Mouse (Mus musculus) gastrocnemius, postnatal 36 days (tissue): ENCODE results near the gene Mindy2. TPM values are rescaled to one million over a fixed set of nuclear protein-coding genes. Genes with fewer than 3 reads are reported as not detected.

Experiments used
- DNase-seq, 2 experiments: peaks; one replicate each; pipeline ENCODE4 v3.0.0; 2022
- intact Hi-C: fragments of 180-260 bp; cut with DNase I; formaldehyde crosslinking; loops from one replicate; pipeline ENCODE4 v1.15.1; 2025
- total RNA-seq, 2 experiments: library from RNA; stranded (reverse); gene quantifications; 2 replicates each; pipeline ENCODE4 v1.2.3; 2021

Gene Mindy2
- total RNA-seq, 2 experiments from 2014 or later: 13.2 to 13.9 TPM

- DNase-seq: no peak
- intact Hi-C loops: no loop called here
Observed at GRCm38 (mm10) chr9:70670381-70670780, 13.4 kb upstream of the Mindy2 start.

- no peak for DNase-seq
- intact Hi-C loops: loop anchor here (5.0 kb wide), 1 partner anchor 403 kb away; no protein-coding TSS in a partner anchor
Observed at GRCm38 (mm10) chr9:70669197-70669596, 12.2 kb upstream of the Mindy2 start.

GRCm38 (mm10) chr9:70668048-70668447, 11.1 kb upstream of the Mindy2 start:
- intact Hi-C loops: loop anchor here (5.0 kb wide), 1 partner anchor 404 kb away; no protein-coding TSS in a partner anchor

GRCm38 (mm10) chr9:70666811-70667210, 9.8 kb upstream of the Mindy2 start:
- intact Hi-C loops: loop anchor here (5.0 kb wide), 1 partner anchor 405 kb away; no protein-coding TSS in a partner anchor
- DNase-seq: no peak

More at GRCm38 (mm10) chr9:70668048-70668447, 11.1 kb upstream of the Mindy2 start:
- DNase-seq: no peak

- intact Hi-C loops: loop anchor here (5.0 kb wide), 1 partner anchor 407 kb away; no protein-coding TSS in a partner anchor
- DNase-seq: no peak
Observed at GRCm38 (mm10) chr9:70665372-70666145, 8.6 kb upstream of the Mindy2 start.

- intact Hi-C loops: loop anchor here (5.0 kb wide), 1 partner anchor 407 kb away; no protein-coding TSS in a partner anchor
- no peak for DNase-seq
Observed at GRCm38 (mm10) chr9:70664847-70665246, 7.9 kb upstream of the Mindy2 start.

- intact Hi-C loops: no loop called here
- no peak for DNase-seq
Observed at GRCm38 (mm10) chr9:70658266-70658665, 1.3 kb upstream of the Mindy2 start.

GRCm38 (mm10) chr9:70656130-70657007, 605 bp downstream of the Mindy2 start, which contains the start of gene Gm10642:
Gm10642 (plus strand) TSS chr9:70656251.
- peak; percentile 28 to 44 for DNase-seq
- intact Hi-C loops: no loop called here

GRCm38 (mm10) chr9:70655764-70656129, 1.2 kb downstream of the Mindy2 start:
- intact Hi-C loops: no loop called here

GRCm38 (mm10) chr9:70654496-70654895, 2.5 kb downstream of the Mindy2 start:
- intact Hi-C loops: no loop called here
- no peak for DNase-seq

More at GRCm38 (mm10) chr9:70655764-70656129, 1.2 kb downstream of the Mindy2 start:
- no peak for DNase-seq

- DNase-seq: no peak
- intact Hi-C loops: no loop called here
Observed at GRCm38 (mm10) chr9:70653875-70654274, 3.1 kb downstream of the Mindy2 start.

- intact Hi-C loops: no loop called here
- DNase-seq: no peak
Observed at GRCm38 (mm10) chr9:70652221-70652620, 4.8 kb downstream of the Mindy2 start.

GRCm38 (mm10) chr9:70650994-70651393, 6.0 kb downstream of the Mindy2 start:
- DNase-seq: no peak
- intact Hi-C loops: no loop called here

GRCm38 (mm10) chr9:70650260-70650659, 6.7 kb downstream of the Mindy2 start:
- intact Hi-C loops: no loop called here
- no peak for DNase-seq

- intact Hi-C loops: no loop called here
- DNase-seq: no peak
Observed at GRCm38 (mm10) chr9:70636748-70637147, 20.2 kb downstream of the Mindy2 start.

- intact Hi-C loops: no loop called here
- no peak for DNase-seq
Observed at GRCm38 (mm10) chr9:70631665-70632064, 25.3 kb downstream of the Mindy2 start.

- intact Hi-C loops: no loop called here
- DNase-seq: peak in 1 of 2 experiments; percentile 7
Observed at GRCm38 (mm10) chr9:70629711-70630110, 27.3 kb downstream of the Mindy2 start.

- intact Hi-C loops: no loop called here
- DNase-seq: no peak
Observed at GRCm38 (mm10) chr9:70611026-70611673, 45.8 kb downstream of the Mindy2 start.

GRCm38 (mm10) chr9:70602186-70602845, 54.7 kb downstream of the Mindy2 start:
- intact Hi-C loops: no loop called here
- no peak for DNase-seq

GRCm38 (mm10) chr9:70598271-70598670, 58.7 kb downstream of the Mindy2 start:
- DNase-seq: no peak
- intact Hi-C loops: no loop called here
